Mouse (Mus musculus): ENCODE data around the gene Smim12.

DNA sequence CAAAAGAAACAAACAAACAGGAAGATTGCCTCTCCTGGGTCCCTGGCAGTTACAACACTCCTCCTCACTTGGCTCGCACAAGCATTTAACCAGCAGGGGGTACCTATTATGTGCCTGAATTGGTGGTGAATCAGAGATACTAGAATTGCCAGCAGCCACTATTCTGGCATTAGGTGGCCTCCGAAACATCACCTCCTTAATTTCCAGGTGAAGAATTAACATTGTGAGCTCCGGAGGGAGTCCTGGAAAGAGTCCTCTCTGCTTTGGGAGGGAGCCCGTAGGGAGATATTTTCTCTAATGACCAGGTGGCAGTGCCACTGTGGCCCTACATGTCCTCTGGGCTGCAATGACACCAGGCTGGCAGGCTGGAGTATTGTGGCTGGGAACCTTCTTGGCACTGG lies 27.3 kb upstream of the Smim12 start:
- TF ChIP-seq EP300 (IDR thresholded peaks at IDR 0.05; ENCODE audit: low read length) (no peak), ZKSCAN1 (IDR thresholded peaks at IDR 0.05; ENCODE audit: borderline replicate concordance, low read depth, low read length) (no peak), POLR2A (IDR thresholded peaks at IDR 0.05; ENCODE audit: low read depth, low read length) (no peak), CTCF (conservative IDR thresholded peaks at IDR 0.05 in 1 of 2, IDR thresholded peaks at IDR 0.05 in 1 of 2; ENCODE audit: low read depth in 2 of 2, low read length in 2 of 2) (no peak), TCF12 (IDR thresholded peaks at IDR 0.05; ENCODE audit: low read depth, low read length) (no peak), HCFC1 (IDR thresholded peaks at IDR 0.05; ENCODE audit: low read depth, low read length) (no peak), RCOR1 (conservative IDR thresholded peaks at IDR 0.05; ENCODE audit: low read depth, low read length) (no peak), SIN3A (IDR thresholded peaks at IDR 0.05; ENCODE audit: low read length) (no peak), TBP (conservative IDR thresholded peaks at IDR 0.05; ENCODE audit: low read depth, low read length) (no peak), MAFK (IDR thresholded peaks at IDR 0.05; ENCODE audit: insufficient replicate concordance, low read length) (no peak), ZMIZ1 (IDR thresholded peaks at IDR 0.05; ENCODE audit: low read depth, low read length) (no peak), RAD21 (IDR thresholded peaks at IDR 0.05; ENCODE audit: low read depth, low read length) (no peak)

Data from CH12.LX (cell line).